Mouse (Mus musculus) heart, adult 2 months (tissue): Measurements from ENCODE around the gene Agps. TPM values are rescaled to one million over a fixed set of nuclear protein-coding genes. Genes with fewer than 3 reads are reported as not detected.

ENCODE experiments used
- DNase-seq, 2 experiments: peaks; one replicate each; pipeline ENCODE4 v3.0.0; 2021
- H3K27ac ChIP-seq: fragments of 200-600 bp; 2 replicates; pipeline ENCODE4 v1.8.1; 2022
- H3K27me3 ChIP-seq: fragments of 200-500 bp; 2 replicates; pipeline ENCODE4 v1.6.1; 2012; ENCODE audit warnings: mild to moderate bottlenecking, low read length, inconsistent platforms, mixed read lengths; ENCODE audit not compliant: control insufficient read depth, insufficient read depth
- H3K36me3 ChIP-seq: fragments of 200-500 bp; 2 replicates; pipeline ENCODE4 v1.6.1; 2012; ENCODE audit warnings: low read length, inconsistent platforms; ENCODE audit not compliant: control insufficient read depth, insufficient read depth
- H3K4me1 ChIP-seq: fragments of 200-500 bp; 2 replicates; pipeline ENCODE4 v1.6.1; 2011; ENCODE audit warnings: low read length; ENCODE audit not compliant: control insufficient read depth, insufficient read depth
- H3K4me3 ChIP-seq: fragments of 200-600 bp; 2 replicates; pipeline ENCODE4 v1.8.1; 2022
- H3K79me2 ChIP-seq: fragments of 200-500 bp; replicated peaks from 2 replicates; pipeline ENCODE4 v1.6.1; 2012; ENCODE audit warnings: mild to moderate bottlenecking, inconsistent platforms, low read length, moderate library complexity, mixed read lengths; ENCODE audit not compliant: control insufficient read depth, insufficient read depth
- H3K9ac ChIP-seq: fragments of 200-500 bp; 2 replicates; pipeline ENCODE4 v1.6.1; 2012; ENCODE audit warnings: low read depth, mild to moderate bottlenecking, control low read depth, inconsistent platforms, low read length, mixed read lengths
- CTCF ChIP-seq: fragments of 200-600 bp; IDR thresholded peaks from 2 replicates; pipeline ENCODE4 v1.8.1; 2022; ENCODE audit warnings: antibody characterized with exemption, mild to moderate bottlenecking, moderate library complexity
- EP300 ChIP-seq: fragments of 200-500 bp; IDR thresholded peaks from 2 replicates; pipeline ENCODE4 v1.6.1; 2011; ENCODE audit warnings: low read depth, low read length, control low read depth; ENCODE audit not compliant: insufficient read depth
- POLR2A ChIP-seq: fragments of 200-500 bp; IDR thresholded peaks from 2 replicates; pipeline ENCODE4 v1.6.1; 2011; ENCODE audit warnings: mild to moderate bottlenecking, low read depth, low read length, control low read depth; ENCODE audit not compliant: insufficient read depth
- WGBS: fragments of 180-500 bp; shearing (Covaris S2); methylation state at CpG from one replicate; pipeline ENCODE4 v1.1.7; 2018; 5-methylcytosine and 5-hydroxymethylcytosine counted together
- intact Hi-C: fragments of 180-260 bp; cut with DNase I; formaldehyde crosslinking; loops from one replicate; pipeline ENCODE4 v1.15.1; 2025
- polyA plus RNA-seq: library from polyadenylated mRNA; depleted of rRNA; stranded (reverse); fragments of >200 nt; gene quantifications from 2 replicates; pipeline ENCODE4 v1.2.3, GENCODE M21; 2012
- total RNA-seq, 2 experiments: library from RNA; stranded (reverse); gene quantifications; 2 replicates each; pipeline ENCODE4 v1.2.3; 2021

The Agps gene
- total and polyA plus RNA-seq, 3 experiments = 4.7 to 30.8 (median 30.7) TPM

- Histone ChIP-seq H3K27ac (peak within 1 kb of the TSS; percentile 91), H3K36me3 (no peaks in the 10 kb centered on the region; the same call in 1 of the 2 replicates), H3K79me2 (no peaks in the 10 kb centered on the region), H3K9ac (peak within 1 kb of the TSS; percentile 65), H3K4me3 (peak within 1 kb of the TSS; percentile 74), H3K27me3 (no peaks in the 10 kb centered on the region), H3K4me1 (no peaks in the 10 kb centered on the region; the same call in 1 of the 2 replicates)
- peak; percentile 85 to 87 for DNase-seq
- WGBS = 3% methylated on average over 38 of the region's 42 CpGs
- TF ChIP-seq EP300 (peak; percentile 9; the same call in 1 of the 2 replicates), CTCF (no peak), POLR2A (peak; percentile 53)
- intact Hi-C loops = loop anchor here (1.0 to 2.0 kb wide), 2 partner anchors 18 to 44 kb away; no protein-coding TSS in a partner anchor
These were observed 106.4 kb downstream of the Agps start, which contains the start of gene Ttc30b for GRCm38 (mm10) chr2:75938117-75939063. TSS of gene Ttc30b (minus strand) at chr2:75938585.

- Histone ChIP-seq H3K9ac (no peak overlapping the region), H3K4me3 (no peak overlapping the region), H3K36me3 (no peaks in the 10 kb centered on the region), H3K27me3 (no peaks in the 10 kb centered on the region), H3K4me1 (no peaks in the 10 kb centered on the region), H3K79me2 (no peaks in the 10 kb centered on the region), H3K27ac (no peak overlapping the region)
- TF ChIP-seq CTCF = no peak
- TF ChIP-seq POLR2A = no peak
- no peak for TF ChIP-seq EP300
- no peak for DNase-seq
- WGBS = 72% methylated on average over 8 of the region's 8 CpGs
- intact Hi-C loops = no loop called here
These were observed 118.7 kb downstream of the Agps start for GRCm38 (mm10) chr2:75950685-75951084.

- H3K4me3 ChIP-seq = no peak overlapping the region
- intact Hi-C loops = no loop called here
- no peaks in the 10 kb centered on the region for H3K27me3 ChIP-seq
- H3K27ac ChIP-seq = no peak overlapping the region
- H3K9ac ChIP-seq = no peak overlapping the region
- H3K79me2 ChIP-seq = no peaks in the 10 kb centered on the region
- H3K4me1 ChIP-seq = no peaks in the 10 kb centered on the region
- no peaks in the 10 kb centered on the region for H3K36me3 ChIP-seq
- 71% methylated on average over 5 of the region's 5 CpGs for WGBS
- TF ChIP-seq CTCF = no peak
- no peak for TF ChIP-seq EP300
- TF ChIP-seq POLR2A = no peak
- no peak for DNase-seq
These were observed 121.3 kb downstream of the Agps start for GRCm38 (mm10) chr2:75953320-75953719.

- Histone ChIP-seq H3K27ac (no peak overlapping the region), H3K27me3 (no peaks in the 10 kb centered on the region), H3K36me3 (no peaks in the 10 kb centered on the region), H3K4me3 (no peak overlapping the region), H3K79me2 (no peaks in the 10 kb centered on the region), H3K4me1 (peaks cover 7% of the 10 kb centered on the region), H3K9ac (no peak overlapping the region)
- DNase-seq = no peak
- intact Hi-C loops = loop anchor here (2.0 kb wide), 1 partner anchor 17 kb away; the partner anchor contains the start of gene Ttc30b
- TF ChIP-seq CTCF = no peak
- no peak for TF ChIP-seq EP300
- TF ChIP-seq POLR2A = no peak
- 54% methylated on average over 14 of the region's 14 CpGs for WGBS
These were observed 123.7 kb downstream of the Agps start for GRCm38 (mm10) chr2:75955709-75956108.

GRCm38 (mm10) chr2:75959183-75959849, 127.3 kb downstream of the Agps start:
- Histone ChIP-seq H3K9ac (no peak overlapping the region), H3K79me2 (no peaks in the 10 kb centered on the region), H3K36me3 (no peaks in the 10 kb centered on the region), H3K4me1 (peaks cover 9% of the 10 kb centered on the region), H3K27ac (peak overlapping the region; percentile 66; the same call in 1 of the 2 replicates), H3K27me3 (no peaks in the 10 kb centered on the region), H3K4me3 (no peak overlapping the region)
- DNase-seq = peak; percentile 21 to 51
- 35% methylated on average over 18 of the region's 18 CpGs for WGBS
- TF ChIP-seq POLR2A (no peak), CTCF (no peak), EP300 (no peak)
- intact Hi-C loops = no loop called here
